Mouse (Mus musculus): ENCODE results near the gene Gm5148.

Gm5148 gene

DNA sequence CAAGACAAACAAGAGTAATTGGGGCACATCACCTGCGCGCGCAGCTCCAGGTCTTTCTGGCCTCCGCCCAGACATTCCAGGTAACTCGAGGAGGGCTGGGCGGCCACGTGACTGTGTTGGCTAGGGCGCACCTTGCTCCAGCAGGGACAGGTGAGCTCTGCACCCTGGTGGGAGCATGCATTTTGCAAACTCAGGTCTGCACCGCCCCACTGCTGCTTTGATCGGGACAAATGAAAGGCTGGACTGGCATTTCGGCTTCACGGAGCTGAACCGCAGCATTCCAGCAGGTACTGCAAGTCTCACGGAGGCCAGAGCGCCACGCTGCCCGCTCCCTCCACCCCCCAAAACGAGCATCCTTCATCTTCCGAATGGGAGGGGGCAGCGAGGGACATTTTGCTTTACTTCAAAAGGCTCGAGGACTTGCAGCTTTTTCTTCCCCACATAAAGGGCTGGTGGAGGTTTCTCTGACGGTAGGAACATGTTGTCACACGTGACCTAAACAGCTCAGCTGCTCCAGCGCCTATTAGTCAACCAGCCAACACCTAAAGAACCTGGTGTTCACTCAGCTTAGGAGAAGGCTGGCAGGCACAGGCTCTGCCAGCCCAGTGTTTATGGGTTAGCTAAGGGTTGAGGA, at the start of gene Gm5148:
Gene Gm5148 (minus strand): TSS at position 320 of the 634 bp plus-strand sequence.
- DNase-seq (ENCODE audit: low read depth, low spot score): peak; percentile 89

DNA sequence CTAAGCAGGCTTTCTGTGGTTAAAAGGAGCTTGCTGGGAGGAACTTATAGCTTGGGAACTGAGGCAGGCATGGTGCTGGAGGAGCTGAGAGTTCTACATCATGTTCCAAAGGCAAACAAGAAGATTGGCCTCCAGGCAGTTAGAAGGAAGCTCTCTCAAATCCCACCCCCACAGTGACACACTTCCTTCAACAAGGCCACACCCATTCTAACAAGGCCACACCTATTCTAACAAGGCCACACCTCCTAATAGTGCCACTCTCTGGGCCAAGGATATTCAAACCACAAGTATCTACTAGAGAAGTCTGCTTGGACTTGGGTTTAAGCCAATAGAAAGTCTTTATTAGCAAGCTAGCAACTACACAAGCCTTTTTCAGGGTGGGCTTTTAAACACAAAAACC, 46.7 kb upstream of the Gm5148 start:
- no peak for DNase-seq (ENCODE audit: low read depth, low spot score)

DNA sequence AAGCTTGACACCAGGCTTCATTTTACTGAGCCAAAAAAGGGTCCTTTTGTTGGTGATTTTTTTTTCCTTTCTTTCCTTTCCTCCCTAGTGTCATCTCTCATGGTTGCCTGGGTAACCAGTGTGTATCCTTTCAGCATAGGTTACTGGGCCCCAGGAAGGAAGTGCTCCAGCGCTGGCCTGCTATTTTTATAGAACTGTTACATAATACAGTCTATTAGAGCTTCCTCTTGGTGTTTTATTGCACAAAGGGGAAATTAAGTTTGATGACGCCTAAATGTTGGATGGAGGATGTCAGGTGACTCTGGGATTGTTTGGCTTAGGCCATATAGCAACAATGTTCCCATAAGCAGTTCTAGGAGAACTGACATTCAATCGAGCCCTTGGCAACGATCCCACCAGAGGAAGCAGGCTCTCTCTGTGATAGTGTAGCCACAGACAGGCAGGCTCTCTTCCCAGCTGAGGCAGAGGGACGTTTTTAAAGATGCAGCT, 45.0 kb upstream of the Gm5148 start:
- peak; percentile 72 for DNase-seq (ENCODE audit: low read depth, low spot score)

GRCm38 (mm10) chr3:37767147-37768015, 43.1 kb upstream of the Gm5148 start:
- peak; percentile 31 for DNase-seq (ENCODE audit: low read depth, low spot score)

- no peak for DNase-seq (ENCODE audit: low read depth, low spot score)
Observed at GRCm38 (mm10) chr3:37766628-37767027, 42.3 kb upstream of the Gm5148 start.

- no peak for DNase-seq (ENCODE audit: low read depth, low spot score)
Observed at GRCm38 (mm10) chr3:37765971-37766370, 41.7 kb upstream of the Gm5148 start.

DNA sequence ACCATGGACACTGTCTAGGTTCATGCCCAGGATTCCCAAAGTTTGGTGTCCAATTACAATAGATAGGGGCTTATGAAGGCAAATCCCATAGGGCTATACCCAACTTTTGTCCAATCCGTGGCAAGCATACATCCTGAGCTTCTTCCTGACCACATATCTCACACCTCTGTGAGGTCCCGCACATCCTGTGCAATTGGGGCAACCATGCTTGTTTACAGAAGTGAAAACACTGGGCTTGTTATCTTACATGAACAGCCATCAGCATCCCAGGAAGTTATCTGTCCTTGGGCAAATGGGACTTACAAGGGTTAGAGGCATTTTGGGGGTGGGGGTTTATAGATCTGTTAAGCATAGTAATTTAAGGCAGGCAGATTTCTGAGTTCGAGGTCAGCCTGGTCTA, 41.0 kb upstream of the Gm5148 start:
- DNase-seq (ENCODE audit: low read depth, low spot score): no peak

- no peak for DNase-seq (ENCODE audit: low read depth, low spot score)
Observed at GRCm38 (mm10) chr3:37762303-37762702, 38.0 kb upstream of the Gm5148 start.

GRCm38 (mm10) chr3:37761741-37762140, 37.5 kb upstream of the Gm5148 start:
- no peak for DNase-seq (ENCODE audit: low read depth, low spot score)

DNA sequence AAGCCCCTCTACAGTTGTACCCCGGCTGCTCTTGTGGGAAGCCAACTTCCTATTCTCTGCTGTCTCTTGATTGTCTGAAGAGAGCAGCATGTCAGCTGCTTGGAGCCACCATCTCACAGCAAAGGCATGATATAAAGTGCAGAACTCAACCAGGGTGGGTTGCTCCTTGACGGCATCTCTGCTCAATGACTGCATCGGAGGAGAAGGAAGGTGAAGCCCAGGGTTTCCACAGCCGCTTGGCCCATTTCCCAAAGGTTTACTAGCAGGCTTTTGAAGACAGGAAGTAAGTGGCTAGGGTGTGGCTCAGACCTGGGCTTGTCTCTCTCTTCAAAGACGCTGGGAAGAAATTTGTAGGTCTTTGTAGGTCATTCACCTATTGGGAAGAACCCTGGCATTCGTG, 36.6 kb upstream of the Gm5148 start:
- peak; percentile 67 for DNase-seq (ENCODE audit: low read depth, low spot score)

GRCm38 (mm10) chr3:37758611-37759322, 34.5 kb upstream of the Gm5148 start:
- no peak for DNase-seq (ENCODE audit: low read depth, low spot score)

GRCm38 (mm10) chr3:37758124-37758523, 33.8 kb upstream of the Gm5148 start:
- DNase-seq (ENCODE audit: low read depth, low spot score): peak; percentile 70

DNA sequence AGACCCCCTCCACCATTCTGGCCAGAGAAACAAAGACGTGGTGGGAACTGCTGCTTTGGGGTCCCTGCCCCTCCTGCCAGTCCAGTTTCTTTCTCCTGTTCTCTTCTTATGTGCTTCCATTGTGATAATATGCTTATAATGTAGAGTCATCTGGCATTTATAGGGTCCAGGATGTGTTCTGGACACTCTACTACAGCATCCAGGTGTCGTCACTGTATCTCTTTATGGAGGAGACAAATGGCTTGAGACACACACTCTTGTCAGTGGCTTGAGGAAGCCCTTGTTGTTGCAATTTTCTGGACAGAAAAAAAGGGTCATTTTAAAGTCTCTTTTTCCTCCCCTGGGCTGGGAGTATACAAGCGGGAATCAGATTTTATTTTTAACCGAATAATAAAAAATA, 33.3 kb upstream of the Gm5148 start:
- DNase-seq (ENCODE audit: low read depth, low spot score): no peak

GRCm38 (mm10) chr3:37756005-37756404, 31.7 kb upstream of the Gm5148 start:
- no peak for DNase-seq (ENCODE audit: low read depth, low spot score)

DNA sequence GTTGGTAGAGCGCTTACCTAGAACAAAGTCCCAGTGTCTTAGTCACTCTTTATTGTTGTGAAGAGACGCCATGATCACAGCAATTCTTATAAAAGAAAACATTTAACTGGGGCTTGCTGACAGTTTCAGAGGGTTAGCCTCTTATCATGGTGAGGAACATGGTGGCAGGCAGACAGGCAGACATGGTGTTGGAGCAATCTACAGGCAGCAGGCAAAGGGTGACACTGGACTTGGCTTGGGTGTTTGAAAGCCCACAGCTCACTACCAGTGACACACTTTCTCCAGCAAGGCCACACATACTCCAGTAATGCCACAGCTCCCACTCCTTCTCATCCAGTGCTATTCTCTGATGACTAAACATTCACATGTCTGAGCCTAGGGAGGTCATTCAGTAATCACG, 30.3 kb upstream of the Gm5148 start:
- DNase-seq (ENCODE audit: low read depth, low spot score): no peak

- DNase-seq (ENCODE audit: low read depth, low spot score): peak; percentile 34
Observed at GRCm38 (mm10) chr3:37753148-37753547, 28.9 kb upstream of the Gm5148 start.

- DNase-seq (ENCODE audit: low read depth, low spot score): peak; percentile 51
Observed at GRCm38 (mm10) chr3:37748002-37748733, 23.9 kb upstream of the Gm5148 start.

DNA sequence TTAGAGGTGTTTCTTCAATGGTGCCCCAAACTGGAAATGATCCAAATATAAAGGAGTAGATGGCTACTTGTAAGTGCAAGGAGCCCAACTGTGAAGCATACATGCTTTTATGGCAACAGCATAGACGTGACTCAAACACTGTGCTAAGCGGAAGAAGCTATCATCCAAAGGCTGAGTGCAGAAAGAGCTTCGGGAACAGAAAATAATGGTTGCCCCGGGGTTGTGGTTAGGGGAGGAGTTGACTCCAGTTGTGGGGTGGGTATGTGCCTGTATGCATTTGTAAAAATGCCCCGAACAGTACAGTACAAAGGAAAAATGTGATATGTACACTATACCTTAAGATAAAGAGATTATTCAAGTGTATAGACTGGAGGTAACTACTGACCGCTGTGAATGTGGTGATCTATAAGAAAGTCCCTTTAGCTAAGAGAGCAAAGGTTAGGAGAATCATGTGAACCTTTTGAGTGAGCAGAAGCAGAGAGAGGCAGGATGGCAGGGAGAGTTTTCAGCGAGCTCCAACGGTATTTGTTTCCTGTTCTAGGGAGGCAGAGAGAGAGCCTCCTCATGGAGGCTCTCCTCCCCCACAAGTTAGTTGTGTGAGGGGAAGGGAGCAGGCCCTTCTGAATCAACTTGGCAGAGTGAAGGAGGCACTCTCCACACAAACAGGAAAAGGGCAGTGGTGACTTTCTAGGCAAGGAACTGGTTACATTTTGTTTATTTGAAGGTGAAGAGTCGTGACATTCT, 23.1 kb upstream of the Gm5148 start:
- no peak for DNase-seq (ENCODE audit: low read depth, low spot score)

DNA sequence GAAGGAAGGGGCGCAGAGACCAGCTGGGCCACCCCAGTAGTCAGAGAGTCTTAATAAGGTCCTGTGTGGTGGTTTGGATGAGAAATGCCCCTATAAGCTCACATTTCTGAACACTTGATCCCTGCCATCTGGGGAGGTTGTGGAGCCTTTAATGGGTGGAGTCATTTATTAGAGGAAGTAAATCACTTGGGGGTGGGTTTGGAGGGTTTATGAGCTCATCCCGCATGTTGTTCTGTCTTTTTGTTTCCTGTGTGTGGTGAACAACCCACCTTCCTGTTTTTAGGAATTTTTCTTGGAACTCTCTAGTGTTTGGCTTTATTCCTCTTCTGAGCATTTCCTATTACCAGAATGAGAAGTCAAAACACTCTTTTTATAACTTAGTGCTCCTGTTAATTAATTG, 19.8 kb upstream of the Gm5148 start:
- no peak for DNase-seq (ENCODE audit: low read depth, low spot score)

- no peak for DNase-seq (ENCODE audit: low read depth, low spot score)
Observed at GRCm38 (mm10) chr3:37739996-37740395, 15.7 kb upstream of the Gm5148 start.
